Mouse (Mus musculus) liver, adult 2 months (tissue): ENCODE measurements at regions not wholly inside any gene's neighbourhood (a gene's known extent, or its start where the extent isn't known, plus 50 kb on each side); places are given as distances from the start of the nearest gene placed in this dataset.
A peak's percentile ranks its signal among the peaks of the same experiment; 100 is the strongest.

Experiments
- CTCF ChIP-seq: fragments of 200-500 bp; IDR thresholded peaks from 2 replicates; pipeline ENCODE4 v1.5.1; 2011; ENCODE audit warnings: low read depth, low read length, control low read depth
- POLR2A ChIP-seq: fragments of 200-500 bp; IDR thresholded peaks from 2 replicates; pipeline ENCODE4 v1.6.1; 2011; ENCODE audit warnings: low read length, control low read depth; ENCODE audit not compliant: insufficient read depth; ENCODE audit errors: extremely low read depth

GRCm38 (mm10) chr15:38431668-38432067 is 1006.3 kb downstream of the 4930447A16Rik start:
- peak; percentile 77 for TF ChIP-seq CTCF
- no peak for TF ChIP-seq POLR2A
